Mouse (Mus musculus) myocyte (in vitro differentiated cells): Measurements from ENCODE around the gene Aldh1a7.

Source experiments
- E2F4 ChIP-seq: IDR thresholded peaks from one replicate; pipeline ENCODE4 v1.6.1; 2011; ENCODE audit warnings: mild to moderate bottlenecking, control low read depth, moderate library complexity; ENCODE audit not compliant: insufficient read depth
- MAX ChIP-seq: IDR thresholded peaks from one replicate; pipeline ENCODE4 v1.6.1; 2011; ENCODE audit warnings: low read depth, mild to moderate bottlenecking, control low read depth
- POLR2A ChIP-seq: IDR thresholded peaks from one replicate; pipeline ENCODE4 v1.6.1; 2011; ENCODE audit warnings: low read depth, mild to moderate bottlenecking, control low read depth, moderate library complexity; ENCODE audit not compliant: insufficient read length
- TCF12 ChIP-seq: IDR thresholded peaks from one replicate; pipeline ENCODE4 v1.6.1; 2011; ENCODE audit warnings: mild to moderate bottlenecking, control low read depth; ENCODE audit not compliant: poor library complexity, insufficient read depth, severe bottlenecking

- no peak for TF ChIP-seq POLR2A
- no peak for TF ChIP-seq E2F4
- TF ChIP-seq MAX: no peak
- no peak for TF ChIP-seq TCF12
Measured at GRCm38 (mm10) chr19:20728278-20728677, 916 bp upstream of the Aldh1a7 start.
